Mouse (Mus musculus): ENCODE measurements at regions not wholly inside any gene's neighbourhood (a gene's known extent, or its start where the extent isn't known, plus 50 kb on each side); places are given as distances from the start of the nearest gene placed in this dataset.

DNA sequence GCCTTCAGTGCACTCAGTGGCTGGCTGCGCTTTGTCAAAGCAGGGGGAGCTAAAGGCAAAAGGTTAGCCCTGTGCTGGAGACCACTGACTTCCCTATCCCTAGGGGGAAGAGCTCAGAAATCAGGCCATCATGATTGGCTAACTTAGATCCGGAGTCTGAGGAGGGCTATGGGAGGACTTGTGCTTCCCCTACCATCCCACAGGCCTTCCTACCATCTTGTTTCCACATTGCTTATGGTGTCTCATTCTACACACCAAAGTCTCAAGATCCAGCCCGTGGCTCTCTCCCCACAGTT lies 72.9 kb upstream of the 1700024P04Rik start:
- DNase-seq (ENCODE audit: low spot score in 2 of 2), result no peak

DNA sequence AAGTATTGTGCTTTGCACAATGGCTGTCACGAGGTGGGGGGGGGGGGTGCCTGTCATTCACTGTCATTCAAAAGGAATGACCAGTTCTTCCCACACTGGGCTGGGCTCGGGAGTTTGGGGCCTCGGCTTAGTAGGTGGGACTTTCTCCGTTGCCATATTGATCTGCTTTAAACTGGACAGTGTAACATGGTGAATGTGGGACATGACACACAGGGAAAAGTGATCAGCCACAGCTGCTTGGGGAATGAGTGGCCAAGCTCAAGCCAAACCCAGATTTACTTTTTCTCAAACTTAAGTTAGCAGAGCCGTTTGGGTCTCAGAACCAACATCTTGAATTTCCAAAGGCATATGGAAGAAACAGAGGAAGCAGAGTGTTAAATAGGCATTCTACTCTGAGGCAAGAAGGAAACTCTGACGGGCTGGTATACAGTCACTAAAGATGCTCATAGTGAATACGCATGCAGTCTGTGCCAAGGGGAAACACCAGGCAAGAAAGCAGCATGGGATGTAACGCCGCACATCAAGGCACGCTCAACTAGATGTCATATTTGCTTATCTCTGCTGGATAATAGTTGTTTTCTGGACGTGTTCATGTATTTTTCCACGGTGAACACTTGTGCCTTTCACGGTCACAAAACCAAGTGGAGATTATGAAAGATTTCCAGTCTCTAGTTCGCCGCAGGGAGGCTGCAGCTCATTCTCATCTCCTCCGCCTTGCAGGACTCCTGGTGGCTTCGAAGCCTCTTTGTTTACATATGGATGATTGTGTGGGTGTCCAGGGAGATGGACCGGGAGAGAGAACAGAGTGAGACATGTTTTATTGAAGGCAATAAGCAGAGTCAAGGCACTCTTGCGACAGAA lies 72.3 kb upstream of the 1700024P04Rik start:
- DNase-seq (ENCODE audit: low spot score in 2 of 2), result no peak

DNA sequence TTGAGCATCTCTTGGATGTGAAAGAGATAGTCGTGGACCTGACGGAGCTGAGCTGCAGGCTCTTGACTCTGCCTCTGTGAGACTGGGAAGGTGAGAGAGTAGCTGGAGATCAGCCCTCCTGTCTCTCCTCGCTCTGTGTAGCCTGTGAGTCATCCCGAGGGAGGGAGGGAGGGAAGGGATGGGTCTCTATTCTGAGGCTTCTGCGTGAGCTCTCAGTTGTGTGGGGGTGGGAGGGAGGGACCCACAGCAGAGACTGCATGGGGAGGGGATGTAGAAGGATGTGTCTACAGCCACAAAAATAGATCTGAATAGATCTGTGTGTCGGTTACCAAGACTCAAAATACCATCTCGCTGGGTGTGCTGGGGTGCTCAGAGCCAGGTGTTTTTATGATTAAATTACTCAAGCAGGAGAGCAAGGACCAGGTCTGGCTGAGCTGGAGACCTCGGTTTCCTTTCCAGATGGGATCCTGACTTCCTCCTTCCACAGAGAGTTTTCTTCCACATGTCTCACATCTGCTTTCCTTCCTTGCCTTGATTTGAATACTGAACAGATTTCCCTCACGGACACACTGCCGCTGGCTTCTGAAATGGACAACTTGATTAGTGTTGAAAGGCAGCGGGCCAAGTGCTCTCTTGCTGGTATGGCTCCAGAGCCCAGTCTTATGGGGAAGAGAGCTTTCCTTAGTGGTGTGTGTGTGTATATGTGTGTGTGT lies 71.4 kb upstream of the 1700024P04Rik start:
- peak; percentile 60 to 66 for DNase-seq (ENCODE audit: low spot score in 2 of 2)

DNA sequence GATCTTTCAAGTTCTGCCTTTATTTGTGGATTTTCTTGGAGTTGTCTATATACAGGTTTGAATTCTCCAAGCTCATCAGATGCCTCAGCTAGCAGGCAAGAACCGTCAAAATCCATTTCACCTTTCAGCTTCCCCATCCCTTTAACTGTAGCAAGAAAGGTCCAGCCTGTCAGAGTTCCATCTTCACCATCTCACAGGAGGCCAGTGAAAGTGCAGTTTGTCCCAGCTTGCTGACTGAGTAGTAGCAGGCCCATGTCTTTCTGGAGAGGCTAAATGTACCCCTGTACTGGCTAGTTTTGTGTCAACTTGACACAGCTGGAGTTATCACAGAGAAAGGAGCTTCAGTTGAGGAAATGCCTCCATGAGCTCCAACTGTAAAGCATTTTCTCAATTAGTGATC lies 67.7 kb upstream of the 1700024P04Rik start:
- no peak for DNase-seq (ENCODE audit: low spot score in 2 of 2)

DNA sequence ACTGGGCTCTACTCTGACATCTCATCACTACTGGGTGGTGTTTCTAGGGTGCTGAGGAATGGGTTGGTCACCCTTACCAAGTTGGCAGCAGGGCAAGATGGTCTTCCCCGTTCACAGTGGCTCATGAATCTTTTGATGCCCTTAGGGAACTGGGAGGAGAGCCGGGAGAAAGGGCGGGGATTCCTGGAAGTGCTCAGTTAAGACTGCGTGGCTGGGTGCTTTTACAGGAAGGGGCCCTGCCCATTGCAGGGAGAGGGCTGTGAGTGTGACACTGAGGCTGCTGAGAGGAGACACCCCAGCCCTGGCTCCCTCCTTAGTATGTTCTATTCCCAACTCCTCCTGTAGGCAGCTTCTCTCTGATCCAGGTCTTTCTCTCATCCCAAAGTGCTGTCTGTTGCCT lies 65.3 kb upstream of the 1700024P04Rik start:
- DNase-seq (ENCODE audit: low spot score in 2 of 2), result no peak

DNA sequence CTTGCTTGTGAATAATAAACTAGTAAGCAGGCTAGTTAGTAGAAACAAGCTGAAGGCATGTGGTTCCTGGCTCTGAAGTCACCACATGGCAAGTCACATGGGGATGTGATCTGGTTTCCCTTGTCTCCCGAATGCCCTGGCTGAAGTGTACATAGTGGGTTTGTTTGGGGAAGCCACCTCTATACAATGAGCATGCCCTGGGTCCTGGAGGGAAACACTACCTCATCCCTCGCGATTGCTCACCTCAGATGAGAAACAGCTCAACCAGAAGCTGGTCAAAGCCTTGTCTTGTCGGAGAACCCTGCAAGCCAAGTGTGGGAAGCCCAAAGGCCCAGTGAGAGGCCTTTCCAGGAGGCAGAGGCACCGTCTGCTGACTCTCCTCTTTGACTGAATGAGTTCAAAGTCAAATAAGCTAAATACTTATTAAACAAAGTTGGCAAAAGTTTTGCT lies 64.3 kb upstream of the 1700024P04Rik start:
- DNase-seq (ENCODE audit: low spot score in 2 of 2), result no peak

DNA sequence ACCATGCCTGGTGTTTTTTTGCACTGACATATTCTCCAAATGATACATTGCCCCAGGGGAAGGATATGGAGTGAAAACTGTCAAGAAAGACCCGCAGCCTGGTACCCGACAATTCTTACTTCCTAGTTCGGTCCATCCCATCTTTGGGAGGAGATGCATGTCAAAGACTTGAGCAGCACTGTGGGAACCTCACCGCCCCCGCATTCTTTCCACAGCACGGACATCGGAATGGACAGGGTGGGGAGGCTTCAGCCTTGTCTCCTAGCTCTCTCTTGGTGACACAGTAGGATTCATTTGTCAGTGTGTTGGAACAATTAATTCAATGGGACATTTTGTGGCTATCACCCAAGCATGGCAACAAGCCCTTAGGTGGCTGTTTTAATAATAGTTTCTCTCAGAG lies 62.9 kb upstream of the 1700024P04Rik start:
- DNase-seq (ENCODE audit: low spot score in 2 of 2), result no peak

DNA sequence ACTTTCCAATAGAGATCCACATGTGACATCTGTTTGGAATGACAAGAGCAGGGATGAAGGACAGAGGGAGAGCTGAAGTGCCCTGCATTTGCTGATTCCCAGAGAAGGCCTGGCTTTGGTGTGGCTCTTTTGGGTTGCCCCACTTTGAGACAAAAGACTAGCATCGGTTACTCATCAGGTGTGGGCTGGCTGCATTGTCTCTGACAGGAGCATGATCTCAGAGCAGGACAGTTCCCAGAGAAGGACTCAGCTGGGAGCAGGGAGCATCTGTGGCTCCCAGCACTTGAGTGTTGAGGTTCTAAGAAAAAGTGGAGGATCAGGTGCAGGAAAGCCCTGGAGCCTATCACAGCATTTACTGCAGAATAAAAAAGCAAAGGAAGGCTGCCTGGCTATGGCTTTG lies 62.4 kb upstream of the 1700024P04Rik start:
- no peak for DNase-seq (ENCODE audit: low spot score in 2 of 2)

DNA sequence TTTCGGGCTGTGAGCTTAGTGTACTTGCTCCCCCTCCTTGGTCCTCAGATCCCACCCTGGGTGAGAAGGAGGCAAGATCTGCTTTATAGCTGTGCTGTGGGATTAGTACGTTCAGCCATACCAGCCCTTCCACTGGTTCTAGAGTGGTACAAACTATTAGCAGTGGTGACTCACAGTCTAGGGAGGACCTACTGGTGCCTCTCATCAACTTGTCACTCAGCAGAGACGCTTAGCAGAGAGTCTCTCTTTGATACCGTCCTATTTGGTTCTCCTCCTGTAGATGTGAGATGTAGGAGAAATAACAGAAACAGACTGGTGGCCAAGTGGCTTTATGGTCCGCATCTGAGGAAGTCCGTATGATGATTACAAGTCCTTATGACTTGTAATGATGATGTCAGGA lies 57.7 kb upstream of the 1700024P04Rik start:
- no peak for DNase-seq (ENCODE audit: low spot score in 2 of 2)

DNA sequence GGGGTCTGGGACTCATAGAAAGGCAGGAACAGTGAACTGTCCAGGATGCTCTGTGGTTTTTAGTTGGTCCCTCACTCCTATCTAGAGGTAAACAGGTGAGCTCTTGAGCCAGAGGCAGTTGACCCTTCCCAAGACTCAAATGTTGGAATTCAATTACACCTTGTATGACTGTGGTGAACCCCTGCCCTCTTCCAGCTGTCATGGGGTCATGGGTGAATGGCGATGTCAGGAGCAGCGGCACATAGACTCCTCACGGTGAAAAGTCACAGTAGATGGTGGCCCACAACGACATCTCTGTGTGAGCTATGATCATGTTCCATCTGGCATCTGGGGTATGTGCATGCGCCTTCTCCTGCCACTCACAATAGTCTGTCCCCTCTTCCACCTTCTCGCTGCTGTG lies 56.9 kb upstream of the 1700024P04Rik start:
- no peak for DNase-seq (ENCODE audit: low spot score in 2 of 2)

DNA sequence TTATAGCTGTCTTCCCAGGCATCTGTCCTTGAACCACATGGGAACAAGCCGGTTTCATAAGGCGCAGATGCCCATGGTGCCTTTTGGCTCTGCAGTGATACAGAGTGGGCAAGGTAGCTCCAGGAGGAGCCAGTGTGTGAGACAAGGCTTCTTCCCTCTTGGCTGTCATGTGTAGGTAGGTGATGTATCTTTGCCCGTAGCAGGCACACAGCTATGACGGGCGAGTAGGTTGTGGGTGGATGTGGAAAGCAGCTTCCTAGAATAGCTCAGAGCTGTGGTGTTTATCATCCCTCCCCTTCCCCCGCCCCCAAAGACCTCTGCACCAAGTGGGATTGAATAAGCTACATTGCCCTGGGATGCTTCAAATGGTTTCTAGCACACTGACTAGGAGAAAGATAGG lies 56.5 kb upstream of the 1700024P04Rik start:
- DNase-seq (ENCODE audit: low spot score in 2 of 2), result no peak

DNA sequence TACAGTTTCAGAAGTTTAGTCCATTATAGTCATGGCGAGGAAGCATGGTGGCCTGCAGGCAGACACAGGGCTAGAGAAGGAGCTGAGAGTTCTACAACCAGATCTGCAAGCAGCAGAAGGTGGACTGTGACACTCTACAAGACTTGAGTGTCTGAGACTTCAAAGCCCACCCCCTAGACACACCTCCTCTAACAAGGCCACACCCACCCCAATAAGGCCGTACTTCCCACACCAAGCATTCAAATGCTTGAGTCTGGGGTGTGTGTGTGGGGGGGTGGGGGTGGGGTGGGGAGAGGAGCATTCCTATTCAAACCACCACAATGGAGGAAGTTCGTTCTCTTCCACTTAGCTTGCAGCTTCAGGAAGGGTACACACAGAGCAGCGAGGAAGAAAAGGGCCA lies 55.8 kb upstream of the 1700024P04Rik start:
- no peak for DNase-seq (ENCODE audit: low spot score in 2 of 2)

DNA sequence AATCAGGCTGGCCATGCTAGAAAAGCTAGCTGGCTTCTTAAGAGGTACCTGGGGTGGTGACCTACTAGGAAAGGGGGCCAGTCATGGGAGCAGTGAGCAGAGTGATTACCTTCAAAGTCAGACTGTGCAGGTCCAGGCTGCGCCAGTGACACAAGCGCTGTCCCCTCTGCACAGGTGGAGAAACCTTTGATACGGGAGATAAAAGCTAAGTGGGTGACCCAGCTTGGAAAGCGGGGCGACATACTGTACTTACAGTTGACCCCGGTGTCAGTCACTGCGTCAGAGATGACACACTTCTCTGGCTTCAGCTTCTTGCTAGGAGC lies 54.7 kb upstream of the 1700024P04Rik start:
- no peak for DNase-seq (ENCODE audit: low spot score in 2 of 2)

DNA sequence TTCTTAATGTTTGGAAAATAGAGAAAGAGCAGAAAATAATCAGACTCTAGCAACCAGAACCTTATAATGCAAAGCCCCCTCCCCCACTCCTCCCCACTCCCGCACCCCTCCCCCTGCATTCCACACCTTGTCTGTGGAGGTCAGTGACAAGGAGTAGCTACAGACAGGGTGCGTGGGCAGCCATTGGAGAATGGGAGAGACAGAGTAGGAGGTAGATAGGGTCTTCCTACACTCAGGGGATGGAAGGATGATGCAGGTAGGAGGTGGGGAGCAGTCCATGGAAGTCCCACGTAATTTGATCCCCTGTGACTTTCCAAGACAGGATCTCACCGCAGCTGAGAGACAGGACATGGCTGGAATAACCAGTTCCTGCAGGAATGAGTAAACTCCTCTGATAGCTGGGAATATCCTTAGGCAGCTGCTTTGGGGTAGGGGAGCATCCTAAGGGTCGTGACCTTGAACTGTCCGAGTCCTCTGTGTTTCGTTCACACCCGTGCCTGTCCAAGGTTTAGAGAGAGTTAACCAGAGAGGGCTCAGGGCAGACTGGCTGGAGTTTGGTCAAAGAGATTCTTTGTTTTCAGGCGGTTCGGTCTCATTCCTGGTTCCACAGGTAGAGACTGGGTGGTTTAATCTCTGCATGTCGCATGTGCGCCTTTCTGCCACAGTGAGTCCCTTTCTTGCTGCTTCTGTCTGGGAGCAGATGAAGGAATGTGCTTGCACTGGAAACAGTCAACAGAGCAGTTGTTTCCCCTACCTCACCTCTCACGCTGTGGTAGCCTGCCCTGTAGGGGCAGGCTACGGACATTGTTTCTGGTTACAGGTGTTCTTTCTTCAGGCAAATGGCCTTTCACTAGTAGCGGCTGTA lies 54.1 kb upstream of the 1700024P04Rik start:
- DNase-seq (ENCODE audit: low spot score in 2 of 2), result no peak

DNA sequence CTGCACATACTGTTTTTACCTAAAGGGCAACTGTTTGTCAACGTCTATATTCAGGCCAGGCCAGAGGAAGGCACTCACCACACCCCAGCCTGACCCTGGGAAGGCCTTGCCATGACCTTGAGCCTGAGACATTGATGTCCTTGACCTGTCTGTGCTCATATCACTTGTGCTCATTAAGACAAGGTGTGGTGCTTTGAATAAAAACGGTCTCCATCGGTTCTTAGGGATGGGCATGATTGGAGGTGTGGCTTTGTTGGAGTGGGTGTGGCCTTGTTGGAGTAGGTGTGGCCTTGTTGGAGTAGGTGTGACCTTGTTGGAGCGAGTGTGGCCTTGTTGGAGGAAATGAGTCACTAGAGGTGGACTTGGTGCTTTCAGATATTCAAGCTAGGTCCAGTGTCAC lies 52.8 kb upstream of the 1700024P04Rik start:
- DNase-seq (ENCODE audit: low spot score in 2 of 2), result no peak
